Mouse (Mus musculus): ENCODE results near the gene Junb. TPM values are rescaled to one million over a fixed set of nuclear protein-coding genes. Genes with fewer than 3 reads are reported as not detected.
A peak's percentile ranks its signal among the peaks of the same experiment; 100 is the strongest.

Junb gene
- total RNA-seq, 4 experiments from 2014 or later = 39.9 to 211 (median 52.4) TPM

GRCm38 (mm10) chr8:84987903-84988302, 9.4 kb upstream of the Junb start:
- no peak for DNase-seq

- no peak for DNase-seq
Observed at GRCm38 (mm10) chr8:84987388-84987787, 8.9 kb upstream of the Junb start.

DNA sequence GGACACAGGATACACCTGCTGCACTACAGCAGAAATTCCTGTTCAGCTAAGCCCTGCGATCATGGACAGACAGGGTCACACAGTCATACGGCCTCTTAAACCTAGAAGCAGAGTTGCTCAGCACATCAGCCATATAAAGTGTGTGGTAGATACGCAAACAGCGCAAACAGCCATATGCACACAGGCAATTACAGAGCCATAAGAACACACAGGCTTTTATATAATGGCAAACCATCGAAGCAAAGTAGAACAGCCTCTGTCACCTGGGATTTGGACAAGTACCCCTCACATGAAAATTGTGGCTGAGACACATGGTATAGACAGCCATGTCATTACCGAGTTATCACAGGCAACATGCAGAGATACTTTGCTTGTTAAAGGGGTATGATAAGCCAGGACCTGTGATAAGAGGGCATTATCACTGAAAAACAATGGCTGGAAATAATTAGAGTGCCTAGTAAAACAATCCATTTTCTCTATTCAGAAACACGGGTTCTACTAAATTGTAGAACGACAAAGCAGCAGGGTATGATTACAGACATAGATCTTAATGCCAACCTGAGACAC, 7.9 kb upstream of the Junb start:
- DNase-seq = no peak

DNA sequence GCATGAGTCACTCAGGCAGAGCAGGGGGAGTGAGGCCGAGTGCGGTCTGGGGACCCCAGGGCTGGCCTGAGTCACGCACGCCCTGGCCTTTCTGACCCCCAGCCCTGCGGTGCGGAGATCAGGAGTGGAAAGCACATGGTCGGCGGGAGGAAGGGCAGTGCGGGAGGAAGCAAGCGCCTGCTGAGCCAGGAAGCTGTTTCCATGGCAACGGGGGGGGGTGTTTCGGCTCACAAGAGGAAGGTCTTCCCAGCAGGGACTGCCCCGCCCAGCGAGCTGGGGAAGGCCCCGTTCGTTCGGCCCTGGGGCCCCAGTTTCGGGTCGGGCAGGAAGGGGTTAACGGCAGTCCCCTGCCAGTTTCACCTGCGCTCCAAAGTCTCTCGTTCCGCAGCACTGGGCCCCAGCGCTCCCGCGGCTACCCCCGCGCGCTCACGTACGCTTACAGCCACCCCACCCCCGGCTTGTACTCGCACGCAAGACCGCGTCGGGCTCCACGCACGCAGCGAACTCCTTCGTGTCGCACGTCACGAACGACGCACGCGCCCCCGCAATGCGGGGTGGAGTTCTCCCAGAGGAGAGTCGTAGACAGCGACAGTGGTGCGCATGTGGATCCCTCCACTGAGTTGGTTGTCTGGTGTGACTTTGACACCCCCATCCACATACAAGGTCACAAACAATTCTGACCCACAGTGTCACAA, 7.3 kb upstream of the Junb start:
- peak; percentile 88 for DNase-seq

- no peak for DNase-seq
Observed at GRCm38 (mm10) chr8:84985049-84985683, 6.6 kb upstream of the Junb start.

DNA sequence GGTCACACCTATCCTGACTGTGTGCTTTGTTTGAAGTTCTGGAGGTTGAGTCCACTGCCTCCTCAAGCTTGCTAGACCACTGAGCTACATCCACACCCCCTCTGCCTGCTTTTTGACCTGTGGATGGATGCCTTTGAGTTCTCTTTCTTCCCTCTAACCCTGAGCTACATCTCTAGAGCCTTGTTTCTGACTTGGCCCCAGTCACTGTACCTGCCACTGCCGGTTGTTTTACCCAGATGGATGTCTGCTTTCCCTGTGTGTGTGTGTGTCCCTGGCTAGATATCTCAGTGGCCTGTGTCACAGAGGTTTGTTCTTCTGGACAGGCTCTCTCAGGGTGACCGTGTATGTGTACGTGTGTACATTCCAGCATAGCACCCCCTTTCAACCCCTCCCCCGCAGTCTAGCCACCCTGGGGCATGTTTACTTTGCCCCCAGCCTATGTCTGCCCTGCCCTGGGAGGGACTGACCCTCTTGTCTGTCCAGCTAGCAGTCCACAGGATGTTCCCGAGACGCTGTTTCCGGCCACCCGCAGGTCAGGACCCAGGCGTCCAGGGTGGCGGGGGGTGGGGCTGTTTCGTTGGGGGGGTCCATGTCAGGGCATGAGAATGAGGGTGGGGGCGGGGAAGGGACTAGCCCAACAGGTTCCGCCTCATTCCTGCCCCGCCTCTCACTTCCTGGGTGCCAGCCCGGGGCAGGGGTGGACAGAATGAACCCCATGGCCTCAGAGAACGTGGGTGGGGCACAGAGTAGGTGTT, 6.0 kb upstream of the Junb start:
- DNase-seq = no peak

DNA sequence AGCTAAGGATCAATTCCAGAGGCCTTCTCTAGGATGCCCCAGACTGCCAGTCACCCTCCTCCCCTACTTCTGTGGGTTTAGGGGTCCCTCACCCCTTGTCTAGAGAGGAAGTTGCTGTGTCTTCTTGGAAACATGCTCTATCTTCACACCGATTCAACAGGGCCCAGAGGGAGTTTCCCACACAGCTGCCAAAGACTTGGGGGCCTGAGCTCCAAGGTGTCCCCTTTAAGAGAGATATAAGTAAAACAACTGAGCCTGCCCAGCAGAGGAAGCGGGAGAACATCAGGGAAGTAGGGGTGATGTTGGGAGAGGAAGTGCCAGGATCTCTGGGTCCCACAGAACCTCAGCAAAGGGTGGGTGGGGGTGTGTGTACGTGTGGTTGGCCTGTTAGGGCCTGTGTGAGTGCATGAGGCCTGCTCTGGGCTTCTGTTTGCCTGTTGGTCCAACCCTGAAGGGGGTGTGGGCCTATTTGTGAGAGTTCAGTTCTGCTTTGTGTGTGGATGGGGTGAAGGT, 4.0 kb upstream of the Junb start:
- DNase-seq = no peak

GRCm38 (mm10) chr8:84981644-84982498, 3.4 kb upstream of the Junb start:
- DNase-seq = no peak

- DNase-seq = peak; percentile 86
Observed at GRCm38 (mm10) chr8:84980622-84981358, 2.3 kb upstream of the Junb start.

- DNase-seq = peak; percentile 93
Observed at GRCm38 (mm10) chr8:84979599-84980421, 1.3 kb upstream of the Junb start.

DNA sequence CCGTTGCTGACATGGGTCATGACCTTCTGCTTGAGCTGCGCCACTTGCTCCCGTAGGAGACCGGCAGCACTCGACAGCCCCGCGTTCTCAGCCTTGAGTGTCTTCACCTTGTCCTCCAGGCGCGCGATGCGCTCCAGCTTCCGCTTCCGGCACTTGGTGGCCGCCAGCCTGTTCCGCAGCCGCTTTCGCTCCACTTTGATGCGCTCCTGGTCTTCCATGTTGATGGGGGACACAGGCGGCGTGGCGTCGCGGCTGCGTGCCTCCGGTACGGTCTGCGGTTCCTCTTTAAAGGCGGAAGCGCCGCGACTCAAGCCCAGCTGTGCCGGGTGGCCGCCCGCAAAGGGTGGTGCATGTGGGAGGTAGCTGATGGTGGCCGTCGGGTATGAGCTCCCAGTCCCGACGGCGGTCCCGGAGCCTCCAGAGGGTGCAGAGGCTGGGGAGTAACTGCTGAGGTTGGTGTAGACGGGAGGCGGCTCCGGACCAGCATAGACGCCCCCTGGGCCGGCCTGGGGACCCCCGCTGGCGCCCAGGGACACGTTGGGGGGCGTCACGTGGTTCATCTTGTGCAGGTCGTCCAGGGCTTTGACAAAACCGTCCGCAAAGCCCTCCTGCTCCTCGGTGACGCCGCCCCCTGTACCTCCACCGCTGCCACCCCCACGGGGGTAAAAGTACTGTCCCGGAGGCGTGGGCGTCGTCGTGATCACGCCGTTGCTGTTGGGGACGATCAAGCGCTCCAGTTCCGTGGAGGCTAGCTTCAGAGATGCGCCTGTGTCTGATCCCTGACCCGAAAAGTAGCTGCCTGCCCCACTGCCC, 877 bp downstream of the Junb start:
- peak; percentile 78 for DNase-seq

DNA sequence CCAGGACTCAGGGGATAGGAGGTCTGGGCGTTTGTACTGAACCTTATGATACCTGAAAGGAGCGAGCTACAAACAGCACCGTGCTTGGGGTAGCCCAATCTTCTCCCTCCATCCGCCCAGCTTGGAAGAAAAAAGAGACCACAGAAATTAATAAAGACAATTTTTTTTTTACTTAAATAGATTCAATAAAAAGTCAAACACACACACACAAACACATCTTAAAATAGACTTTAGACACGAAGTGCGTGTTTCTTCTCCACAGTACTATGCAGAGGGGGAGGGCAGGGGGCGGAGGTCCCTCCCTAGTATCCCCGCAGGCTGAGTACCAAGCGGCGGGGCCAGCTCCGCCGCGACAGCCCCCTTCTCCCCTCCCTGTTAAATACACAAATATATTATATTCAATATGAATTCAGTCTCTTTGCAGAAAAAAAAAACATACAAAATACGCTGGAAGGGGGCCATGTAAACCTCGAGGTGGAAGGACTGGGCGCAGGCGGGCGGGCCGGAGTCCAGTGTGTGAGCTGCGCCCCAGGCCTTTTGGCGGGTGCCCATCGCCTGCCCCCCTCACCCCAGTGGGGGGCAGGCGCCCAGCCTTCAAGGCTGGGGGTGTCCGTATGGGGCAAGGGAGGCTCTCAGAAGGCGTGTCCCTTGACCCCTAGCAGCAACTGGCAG, 1.6 kb downstream of the Junb start:
- no peak for DNase-seq

DNA sequence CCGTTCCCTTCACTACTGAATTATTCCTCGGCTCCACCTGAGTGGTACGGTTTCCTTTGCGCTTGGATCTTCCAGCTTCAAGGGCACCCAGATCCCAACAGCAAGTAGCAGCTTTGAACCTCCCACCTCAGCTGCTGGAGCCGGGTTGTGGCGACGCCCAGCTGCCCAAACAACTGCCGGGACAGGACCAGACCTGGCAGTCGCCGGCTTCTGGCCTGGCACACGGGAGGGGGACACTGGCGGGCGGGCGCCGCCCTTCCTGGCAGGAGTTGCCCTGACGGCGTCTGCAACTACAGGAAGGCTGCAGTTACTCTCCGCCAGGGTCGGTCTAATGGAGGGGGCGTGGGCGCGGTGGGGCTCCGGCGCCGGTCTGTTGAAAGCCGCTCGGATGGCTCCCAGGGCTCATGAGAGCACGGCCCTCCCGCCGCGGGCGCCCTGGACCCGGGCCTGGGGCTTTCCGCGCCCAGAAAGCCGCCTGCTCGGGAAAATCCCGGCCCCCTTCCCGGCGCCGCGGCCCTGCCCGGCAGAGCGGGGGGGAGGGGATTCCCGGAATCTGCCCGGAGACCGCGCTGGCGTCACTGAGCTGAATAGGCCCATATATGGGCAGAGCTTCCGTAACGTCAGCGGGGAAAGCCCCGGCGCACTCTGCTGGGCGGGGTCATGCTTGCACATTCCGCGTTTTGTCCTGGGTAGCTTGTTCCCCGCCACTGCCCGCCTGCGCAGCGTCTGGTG, 2.3 kb downstream of the Junb start:
- peak; percentile 97 for DNase-seq

GRCm38 (mm10) chr8:84975434-84975833, 3.1 kb downstream of the Junb start:
- DNase-seq = peak; percentile 61

- no peak for DNase-seq
Observed at GRCm38 (mm10) chr8:84974543-84975142, 3.9 kb downstream of the Junb start.

DNA sequence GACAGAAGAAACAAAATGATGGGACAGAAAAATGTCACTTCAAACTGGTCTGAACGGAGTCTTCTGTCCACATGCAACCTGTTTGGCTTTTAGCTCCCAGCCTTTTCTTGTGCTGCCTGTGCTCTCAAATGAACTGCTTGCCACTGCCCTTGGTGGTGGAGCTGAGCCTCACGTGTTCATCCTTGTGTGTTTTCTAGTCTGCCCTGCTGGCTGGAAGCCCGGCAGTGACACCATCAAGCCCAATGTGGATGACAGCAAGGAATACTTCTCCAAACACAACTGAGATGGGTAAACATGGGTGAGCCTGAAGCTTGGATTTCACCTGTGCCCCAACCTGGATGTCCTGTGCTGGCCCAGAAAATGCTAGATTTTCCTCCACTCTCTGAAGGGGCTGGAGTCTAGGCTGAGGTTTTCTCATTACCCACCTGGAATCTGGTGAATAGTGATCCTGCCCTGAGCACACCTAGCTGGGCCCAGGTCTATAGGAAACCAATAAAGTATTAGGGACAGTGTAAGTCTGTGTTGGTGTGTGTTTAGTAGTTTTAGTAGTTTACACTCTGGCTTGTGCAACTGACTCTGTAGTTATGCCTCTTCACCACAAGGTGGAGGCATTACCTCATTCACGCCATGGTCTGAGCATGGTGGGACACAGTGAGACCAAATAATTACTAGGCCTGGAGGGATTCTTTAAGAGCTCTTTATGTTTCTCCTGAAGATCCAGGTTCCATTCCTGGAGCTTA, 4.5 kb downstream of the Junb start:
- peak; percentile 88 for DNase-seq

DNA sequence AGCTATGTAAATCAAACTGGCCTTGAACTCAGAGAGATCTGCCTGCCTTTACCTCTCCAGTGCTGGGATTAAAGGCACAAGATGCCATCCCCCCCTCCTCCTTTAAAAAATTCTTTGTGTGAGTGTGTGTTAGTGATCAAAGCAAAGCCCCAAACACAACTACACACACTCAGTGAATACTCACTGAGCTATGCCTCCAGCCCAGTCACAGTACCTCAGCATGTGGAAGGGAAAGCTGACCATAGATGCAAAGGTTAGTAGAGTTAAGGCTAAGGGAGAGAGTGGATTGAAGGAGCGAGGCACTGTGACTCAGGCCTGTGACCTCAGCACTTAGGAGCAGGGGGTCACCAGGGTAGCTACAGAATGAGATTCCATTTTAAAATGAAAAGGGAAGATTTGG, 5.4 kb downstream of the Junb start:
- no peak for DNase-seq

Measured in adrenal gland, adult 8-10 months (tissue).